Mouse (Mus musculus) thymus, adult 2 months (tissue): ENCODE measurements at regions not wholly inside any gene's neighbourhood (a gene's known extent, or its start where the extent isn't known, plus 50 kb on each side); places are given as distances from the start of the nearest gene placed in this dataset.

ENCODE experiments used
- DNase-seq: peaks from one replicate; pipeline ENCODE4 v3.0.0; 2021
- H3K27ac ChIP-seq: fragments of 200-500 bp; 2 replicates; pipeline ENCODE4 v1.5.1; 2012; ENCODE audit warnings: low read length, control low read depth; ENCODE audit not compliant: control insufficient read depth, insufficient read depth
- H3K27me3 ChIP-seq: fragments of 200-500 bp; 2 replicates; pipeline ENCODE4 v1.6.1; 2012; ENCODE audit warnings: mild to moderate bottlenecking, low read length, moderate library complexity, mixed read lengths; ENCODE audit not compliant: control insufficient read depth, insufficient read depth
- H3K36me3 ChIP-seq: fragments of 200-500 bp; 2 replicates; pipeline ENCODE4 v1.6.1; 2012; ENCODE audit warnings: mild to moderate bottlenecking, low read length, moderate library complexity; ENCODE audit not compliant: control insufficient read depth, insufficient read depth
- H3K4me1 ChIP-seq: fragments of 200-500 bp; replicated peaks from 2 replicates; pipeline ENCODE4 v1.6.1; 2012; ENCODE audit warnings: low read length; ENCODE audit not compliant: control insufficient read depth, insufficient read depth
- H3K4me3 ChIP-seq: fragments of 200-500 bp; 2 replicates; pipeline ENCODE4 v1.5.1; 2012; ENCODE audit warnings: mild to moderate bottlenecking, low read length, control low read depth, moderate library complexity; ENCODE audit not compliant: control insufficient read depth, insufficient read depth
- CTCF ChIP-seq: fragments of 200-500 bp; IDR thresholded peaks from 2 replicates; pipeline ENCODE4 v1.5.1; 2012; ENCODE audit warnings: mild to moderate bottlenecking, control low read depth, low read length, moderate library complexity, borderline replicate concordance; ENCODE audit not compliant: control insufficient read depth, poor library complexity, insufficient read depth; ENCODE audit errors: extremely low read depth
- POLR2A ChIP-seq: fragments of 200-500 bp; IDR thresholded peaks from 2 replicates; pipeline ENCODE4 v1.6.1; 2012; ENCODE audit warnings: mild to moderate bottlenecking, low read length, control low read depth, moderate library complexity; ENCODE audit not compliant: control insufficient read depth, poor library complexity, insufficient read depth; ENCODE audit errors: extremely low read depth
- WGBS: fragments of 180-500 bp; shearing (Covaris S2); methylation state at CpG from one replicate; pipeline ENCODE4 v1.1.7; 2018; 5-methylcytosine and 5-hydroxymethylcytosine counted together

- DNase-seq, result no peak
- H3K4me1 ChIP-seq, result no peaks in the 10 kb centered on the region
- H3K4me3 ChIP-seq, result no peak overlapping the region
- no peaks in the 10 kb centered on the region for H3K27me3 ChIP-seq
- WGBS, result 85% methylated on average over 10 of the region's 10 CpGs
- H3K36me3 ChIP-seq, result no peaks in the 10 kb centered on the region
- TF ChIP-seq POLR2A (no peak), CTCF (no peak)
- H3K27ac ChIP-seq, result no peak overlapping the region
Measured at GRCm38 (mm10) chr4:142492926-142493492, 253.8 kb upstream of the Kazn start.

DNA sequence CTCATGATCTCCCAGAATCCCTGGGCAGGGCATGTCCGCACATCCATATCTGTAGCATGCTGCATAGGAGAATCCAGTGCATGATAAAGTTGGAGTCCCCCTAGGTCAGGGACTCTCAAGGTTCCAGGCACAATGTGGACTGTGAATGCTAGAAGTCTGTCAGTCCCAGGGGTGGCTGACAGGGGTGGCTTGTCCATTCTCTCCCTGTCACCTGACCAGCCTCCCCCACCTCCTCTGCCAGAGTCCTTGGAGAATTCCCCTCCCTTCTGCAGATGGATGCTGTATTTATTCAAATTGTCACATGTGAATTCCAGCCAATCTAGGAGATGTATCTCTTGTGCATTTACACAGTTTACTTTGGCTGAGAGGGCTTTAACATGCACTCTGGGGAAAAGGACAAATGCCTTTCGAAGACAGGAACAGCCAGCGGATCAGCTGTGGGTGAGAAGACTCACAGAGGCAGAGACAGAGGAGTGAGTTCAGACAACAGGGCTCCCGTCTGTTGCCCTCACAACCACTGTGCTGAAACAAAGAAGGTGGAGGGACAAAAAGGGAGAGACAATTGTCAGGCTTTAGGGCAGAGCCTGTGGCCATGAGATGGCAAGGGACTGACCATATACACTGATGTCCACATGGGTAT lies 246.7 kb upstream of the Kazn start:
- Histone ChIP-seq H3K36me3 (no peaks in the 10 kb centered on the region), H3K27me3 (no peaks in the 10 kb centered on the region), H3K4me3 (no peak overlapping the region), H3K4me1 (no peaks in the 10 kb centered on the region), H3K27ac (no peak overlapping the region)
- 85% methylated on average over 4 of the region's 4 CpGs for WGBS
- TF ChIP-seq POLR2A (no peak), CTCF (no peak)
- DNase-seq, result no peak

GRCm38 (mm10) chr4:142475632-142476031 lies 236.4 kb upstream of the Kazn start:
- no peaks in the 10 kb centered on the region for H3K4me1 ChIP-seq
- no peaks in the 10 kb centered on the region for H3K36me3 ChIP-seq
- 85% methylated on average over 10 of the region's 10 CpGs for WGBS
- no peak for TF ChIP-seq CTCF
- H3K27me3 ChIP-seq, result no peaks in the 10 kb centered on the region
- H3K27ac ChIP-seq, result no peak overlapping the region
- no peak for DNase-seq
- no peak overlapping the region for H3K4me3 ChIP-seq

DNA sequence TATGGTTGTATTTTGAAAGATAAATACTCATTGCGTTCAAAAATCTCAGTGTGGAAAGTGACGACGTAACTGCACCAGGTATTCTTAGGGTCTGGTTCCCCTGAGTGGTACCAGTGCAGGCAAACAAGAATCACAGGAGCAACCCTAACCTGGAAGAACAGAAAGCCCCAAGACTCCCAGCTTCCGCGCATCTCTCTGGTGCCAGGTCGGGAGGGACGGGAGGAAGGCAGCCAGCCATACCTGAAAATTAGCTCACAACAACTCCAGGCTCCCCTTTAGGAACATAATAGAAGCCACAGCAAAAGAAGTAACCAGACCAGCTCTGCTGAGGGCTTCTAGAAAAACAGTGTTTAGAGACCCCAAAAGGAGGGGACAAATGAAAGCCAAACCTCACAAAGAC lies 235.4 kb upstream of the Kazn start:
- Histone ChIP-seq H3K4me1 (no peaks in the 10 kb centered on the region), H3K27ac (no peak overlapping the region), H3K27me3 (no peaks in the 10 kb centered on the region), H3K4me3 (no peak overlapping the region), H3K36me3 (no peaks in the 10 kb centered on the region)
- no peak for DNase-seq
- TF ChIP-seq POLR2A (no peak), CTCF (no peak)
- WGBS, result 86% methylated on average over 7 of the region's 7 CpGs

- no peak for TF ChIP-seq POLR2A
- no peak for TF ChIP-seq CTCF
- H3K4me3 ChIP-seq, result no peak overlapping the region
- 92% methylated on average over 12 of the region's 12 CpGs for WGBS
- no peak for DNase-seq
- no peaks in the 10 kb centered on the region for H3K36me3 ChIP-seq
- no peaks in the 10 kb centered on the region for H3K4me1 ChIP-seq
- no peak overlapping the region for H3K27ac ChIP-seq
- H3K27me3 ChIP-seq, result no peaks in the 10 kb centered on the region
Measured at GRCm38 (mm10) chr4:142474018-142474417, 234.8 kb upstream of the Kazn start.

DNA sequence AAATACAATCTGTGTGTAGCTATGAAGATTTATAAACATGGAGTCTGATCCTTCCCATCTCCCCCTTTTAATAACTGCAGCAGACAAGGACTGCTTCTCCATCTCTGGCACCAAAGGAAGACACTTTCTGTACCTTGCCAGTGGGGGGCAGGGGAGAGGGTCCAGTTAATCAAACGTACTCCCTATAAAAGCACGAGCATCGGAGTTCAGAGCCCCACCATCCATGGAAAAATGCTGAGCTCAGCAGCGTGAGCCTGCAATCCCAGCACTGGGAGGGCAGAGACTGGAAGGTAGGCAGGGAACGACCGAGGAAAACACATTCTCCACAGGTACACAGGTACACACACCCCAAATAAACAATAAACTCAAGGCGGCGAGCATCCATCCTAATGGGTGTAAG lies 234.1 kb upstream of the Kazn start:
- no peak overlapping the region for H3K27ac ChIP-seq
- no peaks in the 10 kb centered on the region for H3K27me3 ChIP-seq
- H3K4me3 ChIP-seq, result no peak overlapping the region
- TF ChIP-seq POLR2A, result no peak
- no peaks in the 10 kb centered on the region for H3K4me1 ChIP-seq
- 90% methylated on average over 8 of the region's 8 CpGs for WGBS
- H3K36me3 ChIP-seq, result no peaks in the 10 kb centered on the region
- no peak for DNase-seq

DNA sequence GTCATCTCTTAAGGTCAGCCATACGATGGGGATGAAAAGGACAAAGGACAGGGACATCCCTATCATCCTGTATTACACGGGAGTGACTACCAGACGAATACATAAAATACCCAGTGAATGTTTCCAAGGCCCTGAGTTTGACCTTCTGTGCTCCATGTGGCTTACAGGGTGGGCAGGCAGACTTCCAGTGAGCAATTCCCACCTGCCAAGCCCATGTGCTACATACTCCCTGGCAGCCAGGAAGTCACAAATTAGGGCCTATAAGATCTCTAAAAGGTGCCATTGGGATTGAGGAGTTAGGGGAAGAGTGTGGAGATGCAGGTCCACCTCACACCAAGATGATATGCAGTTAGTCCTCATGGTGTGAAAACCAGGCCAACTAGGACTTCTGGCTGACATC lies 233.1 kb upstream of the Kazn start:
- DNase-seq, result no peak
- no peak for TF ChIP-seq CTCF
- no peak for TF ChIP-seq POLR2A
- no peaks in the 10 kb centered on the region for H3K27me3 ChIP-seq
- no peak overlapping the region for H3K27ac ChIP-seq
- 93% methylated on average over 3 of the region's 3 CpGs for WGBS
- no peaks in the 10 kb centered on the region for H3K4me1 ChIP-seq
- no peak overlapping the region for H3K4me3 ChIP-seq
- no peaks in the 10 kb centered on the region for H3K36me3 ChIP-seq
